Mouse (Mus musculus): ENCODE measurements at regions not wholly inside any gene's neighbourhood (a gene's known extent, or its start where the extent isn't known, plus 50 kb on each side); places are given as distances from the start of the nearest gene placed in this dataset.

- TF ChIP-seq USF2 (IDR thresholded peaks at IDR 0.05; ENCODE audit: borderline replicate concordance in 1 of 2, insufficient read depth in 1 of 2, low read depth in 1 of 2, low read length in 2 of 2) (no peak), POLR2A (IDR thresholded peaks at IDR 0.05; ENCODE audit: control insufficient read depth in 1 of 2, insufficient read depth in 1 of 2, low read depth in 1 of 2, low read length in 2 of 2, poor library complexity in 1 of 2) (no peak), MXI1 (IDR thresholded peaks at IDR 0.05; ENCODE audit: low read depth, low read length) (no peak), EP300 (IDR thresholded peaks at IDR 0.05; ENCODE audit: low read depth in 1 of 2, low read length in 2 of 2) (no peak), TBP (IDR thresholded peaks at IDR 0.05; ENCODE audit: low read depth, low read length) (no peak), CTCF (IDR thresholded peaks at IDR 0.05 in 2 of 3, conservative IDR thresholded peaks at IDR 0.05 in 1 of 3; ENCODE audit: control insufficient read depth in 1 of 3, insufficient read depth in 1 of 3, low read depth in 2 of 3, low read length in 3 of 3, poor library complexity in 1 of 3, severe bottlenecking in 1 of 3) (no peak), CHD2 (IDR thresholded peaks at IDR 0.05; ENCODE audit: low read length) (no peak), SIN3A (IDR thresholded peaks at IDR 0.05; ENCODE audit: low read length) (no peak), USF1 (IDR thresholded peaks at IDR 0.05; ENCODE audit: low read depth, low read length) (no peak), GATA1 (IDR thresholded peaks at IDR 0.05; ENCODE audit: low read depth, low read length) (no peak), TAL1 (IDR thresholded peaks at IDR 0.05; ENCODE audit: low read length) (no peak), NRF1 (IDR thresholded peaks at IDR 0.05; ENCODE audit: insufficient read depth, low read depth, low read length, poor library complexity, severe bottlenecking) (no peak)
Measured at GRCm38 (mm10) chr8:86969051-86969450, 84.0 kb upstream of the N4bp1 start.
